Mouse (Mus musculus): ENCODE data around the gene Atp6v0d1. TPM values are rescaled to one million over a fixed set of nuclear protein-coding genes. Genes with fewer than 3 reads are reported as not detected.
A peak's percentile ranks its signal among the peaks of the same experiment; 100 is the strongest.
"Not testable (repeated sequence)": the region's sequence is repeated elsewhere in the genome, so short reads cannot be mapped to it uniquely, and the experiment has no call there.

The Atp6v0d1 gene
- polyA plus RNA-seq, 1 experiment from 2014 or later = 231 TPM

- H3K27me3 ChIP-seq; H3K4me3 ChIP-seq; H3K9me3 ChIP-seq; H3K27ac ChIP-seq (replicated peaks); H3K36me3 ChIP-seq; ATAC-seq (ENCODE audit: low FRiP score, low read depth); H3K4me2 ChIP-seq; H3K9ac ChIP-seq: not testable (repeated sequence)
- H3K4me1 ChIP-seq (replicated peaks) = peaks cover 25% of the 10 kb centered on the region
- WGBS = 98% methylated on average over 2 of the region's 3 CpGs
Observed at GRCm38 (mm10) chr8:105602540-105602939, 36.7 kb upstream of the Atp6v0d1 start.

GRCm38 (mm10) chr8:105601301-105601700 lies 35.5 kb upstream of the Atp6v0d1 start:
- 72% methylated on average over 5 of the region's 5 CpGs for WGBS

DNA sequence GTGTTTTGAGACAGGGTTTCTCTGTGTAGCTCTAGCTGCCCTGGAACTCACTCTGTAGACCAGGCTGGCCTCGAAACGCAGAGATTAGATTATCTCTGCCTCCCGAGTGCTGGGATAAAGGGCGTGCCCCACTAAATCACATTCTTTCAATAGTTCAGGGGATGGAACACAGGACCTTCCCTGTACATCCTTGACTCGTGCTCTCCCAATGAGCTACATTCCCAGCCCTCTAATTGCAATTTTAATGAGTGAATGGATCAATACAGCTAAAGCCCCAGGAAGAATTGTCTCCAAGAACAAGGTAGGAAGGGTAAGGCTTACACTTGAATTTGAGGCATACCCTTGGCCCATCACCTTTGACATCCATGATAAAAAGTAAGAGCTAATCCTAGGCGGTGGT lies 32.9 kb upstream of the Atp6v0d1 start:
- no peak for ATAC-seq (ENCODE audit: low FRiP score, low read depth)
- Histone ChIP-seq H3K27me3 (no peaks in the 10 kb centered on the region), H3K27ac (replicated peaks) (no peak overlapping the region), H3K4me2 (no peak overlapping the region), H3K9me3 (no peaks in the 10 kb centered on the region), H3K36me3 (no peaks in the 10 kb centered on the region), H3K9ac (no peak overlapping the region), H3K4me3 (no peak overlapping the region), H3K4me1 (replicated peaks) (peaks cover 4% of the 10 kb centered on the region; the same call in 1 of the 2 replicates)
- 91% methylated on average over 6 of the region's 6 CpGs for WGBS

More at GRCm38 (mm10) chr8:105601301-105601700, 35.5 kb upstream of the Atp6v0d1 start:
- Histone ChIP-seq H3K27me3 (no peaks in the 10 kb centered on the region), H3K9ac (no peak overlapping the region), H3K4me2 (no peak overlapping the region), H3K4me3 (no peak overlapping the region), H3K9me3 (no peaks in the 10 kb centered on the region), H3K27ac (replicated peaks) (no peak overlapping the region), H3K4me1 (replicated peaks) (peaks cover 12% of the 10 kb centered on the region), H3K36me3 (no peaks in the 10 kb centered on the region)
- ATAC-seq (ENCODE audit: low FRiP score, low read depth) = no peak

GRCm38 (mm10) chr8:105596362-105597034 lies 30.7 kb upstream of the Atp6v0d1 start:
- no peaks in the 10 kb centered on the region for H3K27me3 ChIP-seq
- WGBS = 4% methylated on average over 14 of the region's 14 CpGs
- no peaks in the 10 kb centered on the region for H3K9me3 ChIP-seq
- H3K9ac ChIP-seq = no peak overlapping the region
- peaks cover 7% of the 10 kb centered on the region; the same call in 1 of the 2 replicates for H3K4me1 ChIP-seq (replicated peaks)
- no peak overlapping the region for H3K4me3 ChIP-seq
- peak; percentile 65; the same call in 1 of the 2 replicates for ATAC-seq (ENCODE audit: low FRiP score, low read depth)
- H3K27ac ChIP-seq (replicated peaks) = no peak overlapping the region
- peak overlapping the region; percentile 37 for H3K4me2 ChIP-seq
- no peaks in the 10 kb centered on the region for H3K36me3 ChIP-seq

DNA sequence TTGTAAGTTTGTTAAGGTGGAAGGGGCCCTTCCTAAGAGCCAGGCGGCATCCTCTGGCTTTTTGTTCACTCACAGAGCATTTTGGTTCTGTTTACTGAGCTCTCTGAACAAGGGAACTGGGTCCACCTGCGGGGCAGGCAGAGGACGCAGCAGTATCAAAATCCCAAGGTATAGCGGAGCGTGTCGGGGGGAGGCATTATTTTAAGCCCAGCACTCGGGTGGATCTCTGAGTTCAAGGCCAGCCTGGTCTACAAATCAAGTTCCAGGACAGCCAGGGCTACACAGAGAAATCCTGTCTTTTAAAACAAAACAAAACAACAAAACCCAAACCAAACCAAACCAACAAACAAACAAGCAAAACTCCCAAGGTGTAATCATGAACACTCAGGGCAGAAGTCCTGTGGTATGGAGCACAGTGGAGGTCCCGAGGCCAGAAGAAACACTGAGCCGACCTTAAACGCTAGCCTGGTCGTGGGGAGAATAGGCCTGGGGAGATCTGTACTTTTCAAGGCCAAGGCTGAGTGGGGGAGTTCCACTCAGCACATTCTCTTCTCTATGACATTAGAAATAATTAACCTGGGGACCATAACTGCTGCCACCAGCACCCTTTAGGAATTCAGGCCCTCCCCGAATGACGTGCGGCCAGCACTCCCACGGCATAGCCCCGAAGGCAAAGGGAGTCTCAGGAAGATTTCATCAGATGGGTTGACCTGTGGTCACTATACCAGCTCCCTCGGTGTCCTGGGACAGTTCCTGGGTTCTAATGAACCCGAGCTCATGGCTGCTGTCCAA lies 28.8 kb upstream of the Atp6v0d1 start:
- ATAC-seq (ENCODE audit: low FRiP score, low read depth) = no peak
- Histone ChIP-seq H3K9me3 (no peaks in the 10 kb centered on the region), H3K4me2 (no peak overlapping the region), H3K36me3 (no peaks in the 10 kb centered on the region), H3K27me3 (no peaks in the 10 kb centered on the region), H3K9ac (no peak overlapping the region), H3K27ac (replicated peaks) (no peak overlapping the region), H3K4me3 (no peak overlapping the region), H3K4me1 (replicated peaks) (peaks cover 7% of the 10 kb centered on the region; the same call in 1 of the 2 replicates)
- 82% methylated on average over 18 of the region's 18 CpGs for WGBS

- WGBS = 26% methylated on average over 15 of the region's 15 CpGs
- Histone ChIP-seq H3K4me1 (replicated peaks) (peaks cover 7% of the 10 kb centered on the region; the same call in 1 of the 2 replicates), H3K9ac (no peak overlapping the region), H3K27me3 (no peaks in the 10 kb centered on the region), H3K27ac (replicated peaks) (no peak overlapping the region), H3K4me3 (no peak overlapping the region), H3K36me3 (no peaks in the 10 kb centered on the region), H3K9me3 (no peaks in the 10 kb centered on the region), H3K4me2 (peak overlapping the region; percentile 26; the same call in 1 of the 2 replicates)
- no peak for ATAC-seq (ENCODE audit: low FRiP score, low read depth)
Observed at GRCm38 (mm10) chr8:105593859-105594258, 28.0 kb upstream of the Atp6v0d1 start.

- Histone ChIP-seq H3K27me3 (no peaks in the 10 kb centered on the region), H3K4me2 (no peak overlapping the region), H3K27ac (replicated peaks) (no peak overlapping the region), H3K36me3 (no peaks in the 10 kb centered on the region), H3K9me3 (no peaks in the 10 kb centered on the region), H3K4me3 (no peak overlapping the region), H3K4me1 (replicated peaks) (peaks cover 7% of the 10 kb centered on the region; the same call in 1 of the 2 replicates), H3K9ac (no peak overlapping the region)
- 89% methylated on average over 2 of the region's 2 CpGs for WGBS
- no peak for ATAC-seq (ENCODE audit: low FRiP score, low read depth)
Observed at GRCm38 (mm10) chr8:105592431-105592830, 26.6 kb upstream of the Atp6v0d1 start.

DNA sequence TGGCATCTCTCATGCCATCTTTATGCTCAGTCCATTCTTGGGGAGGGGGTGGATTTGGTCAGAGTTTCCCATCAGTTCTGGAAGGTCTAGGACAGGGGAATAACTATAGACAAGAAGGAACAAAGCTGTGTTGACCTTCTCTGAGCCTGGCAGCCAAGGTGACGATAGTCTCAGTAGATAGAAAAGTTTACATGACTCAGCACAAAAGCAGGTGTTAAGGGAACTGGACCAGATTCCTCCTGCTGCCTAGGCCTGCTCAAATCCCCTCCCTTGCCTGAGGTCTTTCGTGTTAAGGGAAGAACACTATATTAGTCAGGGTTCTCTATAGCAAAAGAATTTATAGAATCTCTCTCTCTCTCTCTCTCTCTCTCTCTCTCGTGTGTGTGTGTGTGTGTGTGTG lies 13.9 kb upstream of the Atp6v0d1 start:
- Histone ChIP-seq H3K4me3 (no peak overlapping the region), H3K27me3 (no peaks in the 10 kb centered on the region), H3K4me2 (no peak overlapping the region), H3K9ac (no peak overlapping the region), H3K36me3 (no peaks in the 10 kb centered on the region), H3K9me3 (no peaks in the 10 kb centered on the region), H3K27ac (replicated peaks) (no peak overlapping the region), H3K4me1 (replicated peaks) (no peaks in the 10 kb centered on the region)
- ATAC-seq (ENCODE audit: low FRiP score, low read depth) = no peak
- WGBS = 75% methylated on average over 2 of the region's 3 CpGs

DNA sequence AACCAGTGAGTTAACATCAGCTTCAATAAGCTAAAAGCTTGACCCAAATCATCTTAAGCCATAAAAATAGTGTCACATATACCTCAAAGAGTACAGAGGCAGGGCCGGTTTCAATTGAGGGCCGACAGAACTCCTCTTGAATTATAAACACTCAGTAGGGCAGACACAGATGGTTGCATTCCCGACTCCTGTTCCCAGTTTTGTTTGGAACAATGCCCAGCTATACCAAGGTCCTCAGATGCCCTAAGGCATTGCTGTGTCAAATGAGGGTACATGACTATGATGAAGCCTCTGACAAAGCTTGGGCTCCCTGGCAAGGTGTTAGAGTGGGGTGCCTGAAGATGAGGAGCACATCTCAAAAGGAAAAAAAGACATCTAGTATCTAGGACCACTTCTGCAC lies 9.7 kb upstream of the Atp6v0d1 start:
- WGBS = 55% methylated on average over 3 of the region's 3 CpGs
- no peak for ATAC-seq (ENCODE audit: low FRiP score, low read depth)
- no peaks in the 10 kb centered on the region for H3K9me3 ChIP-seq
- no peaks in the 10 kb centered on the region for H3K4me1 ChIP-seq (replicated peaks)
- H3K27ac ChIP-seq (replicated peaks) = no peak overlapping the region
- H3K4me3 ChIP-seq = no peak overlapping the region
- no peaks in the 10 kb centered on the region for H3K27me3 ChIP-seq
- no peak overlapping the region for H3K4me2 ChIP-seq
- no peaks in the 10 kb centered on the region for H3K36me3 ChIP-seq
- no peak overlapping the region for H3K9ac ChIP-seq

DNA sequence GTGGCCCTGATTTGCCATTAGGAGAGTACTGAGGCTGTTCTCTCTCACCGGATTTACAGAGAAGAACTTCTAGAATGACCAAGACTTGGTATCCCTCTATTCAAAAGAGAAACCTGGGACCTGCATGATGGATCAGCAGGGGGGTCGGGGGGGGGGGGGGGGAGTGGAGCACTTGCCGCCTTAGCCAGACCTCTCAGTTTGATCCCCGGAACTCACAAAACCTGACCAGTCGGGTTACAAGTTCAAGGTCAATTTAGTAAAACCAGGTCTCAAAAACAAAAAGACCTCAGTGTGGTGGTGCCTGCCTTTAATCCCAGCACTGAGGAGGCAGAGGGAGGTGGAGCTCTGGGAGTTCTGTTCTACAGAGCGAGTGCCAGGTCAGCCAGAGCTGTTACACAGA lies 8.9 kb upstream of the Atp6v0d1 start:
- H3K36me3 ChIP-seq = no peaks in the 10 kb centered on the region
- H3K4me2 ChIP-seq = no peak overlapping the region
- no peaks in the 10 kb centered on the region for H3K27me3 ChIP-seq
- ATAC-seq (ENCODE audit: low FRiP score, low read depth) = no peak
- H3K4me3 ChIP-seq = no peak overlapping the region
- 50% methylated on average over 6 of the region's 6 CpGs for WGBS
- H3K9me3 ChIP-seq = no peaks in the 10 kb centered on the region
- no peak overlapping the region for H3K9ac ChIP-seq
- H3K27ac ChIP-seq (replicated peaks) = no peak overlapping the region
- no peaks in the 10 kb centered on the region for H3K4me1 ChIP-seq (replicated peaks)

GRCm38 (mm10) chr8:105573427-105573826 lies 7.6 kb upstream of the Atp6v0d1 start:
- no peak for ATAC-seq (ENCODE audit: low FRiP score, low read depth)
- Histone ChIP-seq H3K4me3 (no peak overlapping the region), H3K27ac (replicated peaks) (no peak overlapping the region)

GRCm38 (mm10) chr8:105571810-105572209 lies 6.0 kb upstream of the Atp6v0d1 start:
- ATAC-seq (ENCODE audit: low FRiP score, low read depth) = no peak
- 93% methylated on average over 9 of the region's 9 CpGs for WGBS

More at GRCm38 (mm10) chr8:105573427-105573826, 7.6 kb upstream of the Atp6v0d1 start:
- Histone ChIP-seq H3K4me2 (no peak overlapping the region), H3K36me3 (no peaks in the 10 kb centered on the region), H3K9ac (no peak overlapping the region), H3K4me1 (replicated peaks) (no peaks in the 10 kb centered on the region), H3K9me3 (no peaks in the 10 kb centered on the region), H3K27me3 (no peaks in the 10 kb centered on the region)

More at GRCm38 (mm10) chr8:105571810-105572209, 6.0 kb upstream of the Atp6v0d1 start:
- Histone ChIP-seq H3K36me3 (no peaks in the 10 kb centered on the region), H3K27ac (replicated peaks) (no peak overlapping the region), H3K4me2 (no peak overlapping the region), H3K9ac (no peak overlapping the region), H3K9me3 (no peaks in the 10 kb centered on the region), H3K4me1 (replicated peaks) (peaks cover 9% of the 10 kb centered on the region), H3K27me3 (no peaks in the 10 kb centered on the region), H3K4me3 (no peak overlapping the region)
